10 mouse cellular contexts compared by ENCODE assay signal in genomic region chr5:111266658-111267057, GRCm38 (mm10).
DNase-seq lines count a peak whose midpoint lies in the region; ATAC-seq and TF ChIP-seq lines count a peak whose summit lies in the region.
"Had no signal": no experiment of that assay in that cellular context is flagged by ENCODE, and none has a peak within 500 bp of the region (broad histone marks: within the 10 kb centered on the region; RNA-seq: fewer than 3 reads in every experiment).

No protein-coding gene starts in this region.

- peaks cover 53% of the 10 kb centered on the region for H3K4me1 ChIP-seq in heart, embryonic 13.5 days
- H3K4me1 ChIP-seq in heart, embryonic 10.5 days = peaks cover 68% of the 10 kb centered on the region
- peaks cover 22% of the 10 kb centered on the region; the same call in 1 of the 2 replicates for H3K4me1 ChIP-seq in kidney, postnatal 0 days (replicated peaks; ENCODE audit: insufficient read depth, low read length)
- peaks cover 21% of the 10 kb centered on the region for H3K4me1 ChIP-seq in lung, embryonic 14.5 days (ENCODE audit: insufficient read depth)

- H3K27me3 ChIP-seq in heart, embryonic 13.5 days (replicated peaks) = peaks cover 5% of the 10 kb centered on the region
- peaks cover 18% of the 10 kb centered on the region for H3K27me3 ChIP-seq in heart, embryonic 10.5 days (ENCODE audit: insufficient read depth, poor library complexity, severe bottlenecking)
- no peaks in the 10 kb centered on the region for H3K27me3 ChIP-seq in kidney, postnatal 0 days (ENCODE audit: insufficient read depth, low read length)
- no peaks in the 10 kb centered on the region for H3K27me3 ChIP-seq in lung, embryonic 14.5 days (ENCODE audit: insufficient read depth, low read length)
- H3K27me3 ChIP-seq: neural tube, embryonic 15.5 days had no signal

- peak overlapping the region; percentile 58 for H3K27ac ChIP-seq in heart, embryonic 13.5 days (replicated peaks)
- no peak overlapping the region for H3K27ac ChIP-seq in heart, embryonic 10.5 days
- peak overlapping the region; percentile 70 for H3K27ac ChIP-seq in kidney, postnatal 0 days
- peak overlapping the region; percentile 36; the same call in 1 of the 2 replicates for H3K27ac ChIP-seq in lung, embryonic 14.5 days (ENCODE audit: low read depth)
- H3K27ac ChIP-seq: neural tube, embryonic 15.5 days had no signal

- WGBS in heart, embryonic 13.5 days = 84% methylated on average over 5 of the region's 5 CpGs
- 89% methylated on average over 5 of the region's 5 CpGs for WGBS in heart, embryonic 10.5 days
- WGBS in kidney, postnatal 0 days = 92% methylated on average over 5 of the region's 5 CpGs
- 83% methylated on average over 5 of the region's 5 CpGs for WGBS in lung, embryonic 14.5 days

- H3K4me3 ChIP-seq in heart, embryonic 13.5 days = no peak overlapping the region
- no peak overlapping the region for H3K4me3 ChIP-seq in heart, embryonic 10.5 days
- no peak overlapping the region for H3K4me3 ChIP-seq in kidney, postnatal 0 days (replicated peaks; ENCODE audit: low read depth, low read length)
- no peak overlapping the region for H3K4me3 ChIP-seq in lung, embryonic 14.5 days (ENCODE audit: low read depth, low read length)
- H3K4me3 ChIP-seq: neural tube, embryonic 15.5 days had no signal

- no peak for TF ChIP-seq CTCF in kidney, postnatal 0 days (IDR thresholded peaks at IDR 0.05; ENCODE audit: low read depth)
- TF ChIP-seq CTCF in lung, embryonic 14.5 days (IDR thresholded peaks at IDR 0.05; ENCODE audit: low read depth) = no peak

- ATAC-seq in heart, embryonic 13.5 days (ENCODE audit: extremely low read depth, insufficient number of reproducible peaks, low FRiP score, low TSS enrichment) = no peak
- ATAC-seq in kidney, postnatal 0 days (replicated peaks; ENCODE audit: low FRiP score, low read depth) = no peak
- no peak for ATAC-seq in lung, embryonic 14.5 days (ENCODE audit: insufficient read depth)

- H3K9ac ChIP-seq in heart, embryonic 13.5 days = no peak overlapping the region
- H3K9ac ChIP-seq in kidney, postnatal 0 days (ENCODE audit: low read depth, low read length) = no peak overlapping the region
- no peak overlapping the region for H3K9ac ChIP-seq in lung, embryonic 14.5 days
- H3K9ac ChIP-seq: neural tube, embryonic 15.5 days had no signal

- DNase-seq in heart, embryonic 10.5 days (ENCODE audit: low spot score) = no peak
- no peak for DNase-seq in kidney, postnatal 0 days (ENCODE audit: low spot score)
- DNase-seq in kidney, adult 11 months = no peak
- no peak for DNase-seq in lung, embryonic 14.5 days
- DNase-seq in lung, postnatal 25 days (ENCODE audit: low spot score) = peak; percentile 55
- no peak for DNase-seq in cerebellum, adult 18-20 months
- DNase-seq: cerebellum, adult 9-11 months had no signal

- H3K9me3 ChIP-seq in heart, embryonic 13.5 days = peaks cover 10% of the 10 kb centered on the region
- H3K9me3 ChIP-seq in heart, embryonic 10.5 days = peaks cover 7% of the 10 kb centered on the region
- H3K9me3 ChIP-seq in kidney, postnatal 0 days (replicated peaks; ENCODE audit: low read length) = no peaks in the 10 kb centered on the region
- peaks cover 8% of the 10 kb centered on the region; the same call in 1 of the 2 replicates for H3K9me3 ChIP-seq in lung, embryonic 14.5 days (ENCODE audit: low read depth, low read length)
- H3K9me3 ChIP-seq: G1E; neural tube, embryonic 15.5 days had no signal

- H3K4me2 ChIP-seq in heart, embryonic 13.5 days = no peak overlapping the region
- no peak overlapping the region for H3K4me2 ChIP-seq in kidney, postnatal 0 days (ENCODE audit: low read length)
- no peak overlapping the region for H3K4me2 ChIP-seq in lung, embryonic 14.5 days
- H3K4me2 ChIP-seq: neural tube, embryonic 15.5 days had no signal

- H3K36me3 ChIP-seq in heart, embryonic 13.5 days = peaks cover 35% of the 10 kb centered on the region
- peaks cover 14% of the 10 kb centered on the region for H3K36me3 ChIP-seq in heart, embryonic 10.5 days
- peaks cover 19% of the 10 kb centered on the region; the same call in 1 of the 2 replicates for H3K36me3 ChIP-seq in kidney, postnatal 0 days (ENCODE audit: insufficient read depth, low read length)
- peaks cover 15% of the 10 kb centered on the region; the same call in 1 of the 2 replicates for H3K36me3 ChIP-seq in lung, embryonic 14.5 days (ENCODE audit: insufficient read depth)
- H3K36me3 ChIP-seq: G1E had no signal
